Comparison of ENCODE assay signal across 7 mouse cellular contexts in the genomic region with DNA sequence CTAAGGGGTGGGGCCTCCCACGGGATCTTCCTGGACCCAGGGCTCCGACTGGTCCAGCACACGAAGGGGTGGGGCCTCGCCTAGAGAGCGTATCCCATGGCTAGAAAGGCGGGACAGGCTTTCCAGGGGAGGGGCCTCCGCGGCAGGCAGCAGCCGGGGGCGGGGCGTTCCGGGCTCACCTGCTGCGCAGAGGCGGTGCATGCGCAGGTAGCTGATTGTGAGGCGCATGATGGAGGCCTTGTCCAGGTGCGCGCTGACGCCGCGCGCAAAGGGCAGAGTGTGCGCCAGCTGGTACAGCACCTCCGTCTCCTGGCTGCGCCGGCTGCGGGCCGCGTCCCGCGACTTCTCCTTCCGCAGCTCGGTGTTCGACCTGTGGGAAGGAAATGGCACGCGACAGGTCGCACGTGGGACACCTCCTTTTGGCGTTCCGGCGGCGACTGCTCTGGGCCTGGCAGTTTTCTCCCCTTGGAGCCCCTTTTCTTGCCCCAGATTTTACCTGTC. TPM values are rescaled to one million over a fixed set of nuclear protein-coding genes. Genes with fewer than 3 reads are reported as not detected.
DNase-seq lines count a peak whose midpoint lies in the region; ATAC-seq and TF ChIP-seq lines count a peak whose summit lies in the region.

No protein-coding gene starts in this region.

- TF ChIP-seq POLR2A in bone marrow, adult 2 months (IDR thresholded peaks at IDR 0.05; ENCODE audit: borderline replicate concordance, control insufficient read depth, low read depth, low read length) = no peak; the same call in 1 of the 2 replicates

- intact Hi-C loops in left cerebral cortex, postnatal 4 days (cut with DNase I) = no loop called here

- H3K4me2 ChIP-seq in embryonic facial prominence, embryonic 11.5 days (ENCODE audit: low read depth, low read length) = peak overlapping the region; percentile 86
- H3K4me2 ChIP-seq in intestine, embryonic 16.5 days (ENCODE audit: low read depth, low read length) = peak overlapping the region; percentile 76
- H3K4me2 ChIP-seq in midbrain, embryonic 11.5 days = peak overlapping the region; percentile 71

- ATAC-seq in embryonic facial prominence, embryonic 11.5 days (replicated peaks; ENCODE audit: insufficient number of reproducible peaks, low FRiP score, low TSS enrichment, low read depth) = peak; percentile 58
- peak; percentile 58 for ATAC-seq in intestine, embryonic 16.5 days
- ATAC-seq in midbrain, embryonic 11.5 days (ENCODE audit: low FRiP score) = peak; percentile 70

- H3K4me1 ChIP-seq in bone marrow, adult 2 months (ENCODE audit: control insufficient read depth, insufficient read depth, low read length) = peaks cover 4% of the 10 kb centered on the region
- peaks cover 14% of the 10 kb centered on the region for H3K4me1 ChIP-seq in embryonic facial prominence, embryonic 11.5 days (ENCODE audit: control insufficient read depth, insufficient read depth, low read length)
- H3K4me1 ChIP-seq in intestine, embryonic 16.5 days (ENCODE audit: control insufficient read depth, insufficient read depth, low read length) = peaks cover 31% of the 10 kb centered on the region
- H3K4me1 ChIP-seq in midbrain, embryonic 11.5 days (ENCODE audit: control insufficient read depth, insufficient read depth, low read length) = peaks cover 14% of the 10 kb centered on the region

- H3K36me3 ChIP-seq in embryonic facial prominence, embryonic 11.5 days (replicated peaks; ENCODE audit: control insufficient read depth, insufficient read depth, low read depth, low read length) = no peaks in the 10 kb centered on the region
- peaks cover 18% of the 10 kb centered on the region for H3K36me3 ChIP-seq in intestine, embryonic 16.5 days (ENCODE audit: control insufficient read depth, insufficient read depth, low read length)
- H3K36me3 ChIP-seq in midbrain, embryonic 11.5 days (ENCODE audit: control insufficient read depth, insufficient read depth, low read length) = no peaks in the 10 kb centered on the region

- H3K9ac ChIP-seq in embryonic facial prominence, embryonic 11.5 days (replicated peaks; ENCODE audit: low read length) = peak overlapping the region; percentile 54
- peak overlapping the region; percentile 77 for H3K9ac ChIP-seq in intestine, embryonic 16.5 days (ENCODE audit: low read depth, low read length)
- peak overlapping the region; percentile 44 for H3K9ac ChIP-seq in midbrain, embryonic 11.5 days (ENCODE audit: low read length)

- TF ChIP-seq CTCF in bone marrow, adult 2 months (IDR thresholded peaks at IDR 0.05; ENCODE audit: control insufficient read depth, insufficient read depth, low read length) = no peak

- no peaks in the 10 kb centered on the region for H3K27me3 ChIP-seq in embryonic facial prominence, embryonic 11.5 days (ENCODE audit: control insufficient read depth, insufficient read depth, low read length)
- H3K27me3 ChIP-seq in intestine, embryonic 16.5 days (replicated peaks; ENCODE audit: control insufficient read depth, insufficient read depth, low read length) = no peaks in the 10 kb centered on the region
- peaks cover 2% of the 10 kb centered on the region for H3K27me3 ChIP-seq in midbrain, embryonic 11.5 days (ENCODE audit: control insufficient read depth, insufficient read depth, low read length)

- 1% methylated on average over 42 of the region's 42 CpGs for WGBS in bone marrow, adult 2 months
- under 1% methylated on average over 42 of the region's 42 CpGs for WGBS in embryonic facial prominence, embryonic 11.5 days
- 0% methylated on average over 39 of the region's 42 CpGs for WGBS in intestine, embryonic 16.5 days
- 1% methylated on average over 42 of the region's 42 CpGs for WGBS in midbrain, embryonic 11.5 days

- peak; percentile 83 for DNase-seq in embryonic facial prominence, embryonic 11.5 days (ENCODE audit: low spot score)
- peak; percentile 33 for DNase-seq in gonadal fat pad, adult 2 months (ENCODE audit: low read depth)
- peak; percentile 71 for DNase-seq in left cerebral cortex, postnatal 4 days
- peak; percentile 88 for DNase-seq in midbrain, embryonic 11.5 days (ENCODE audit: low spot score, missing footprints)
- DNase-seq in spleen, postnatal 10 days (ENCODE audit: low spot score in 2 of 2) = peak; percentile 72 to 86

- peak overlapping the region; percentile 30 for H3K27ac ChIP-seq in bone marrow, adult 2 months (ENCODE audit: control insufficient read depth, insufficient read depth, low read depth, low read length, poor library complexity)
- peak overlapping the region; percentile 63 for H3K27ac ChIP-seq in embryonic facial prominence, embryonic 11.5 days (replicated peaks; ENCODE audit: low read depth, low read length)
- H3K27ac ChIP-seq in intestine, embryonic 16.5 days (ENCODE audit: low read length) = peak overlapping the region; percentile 98
- no peak overlapping the region for H3K27ac ChIP-seq in midbrain, embryonic 11.5 days (ENCODE audit: low read depth, low read length)

- H3K4me3 ChIP-seq in bone marrow, adult 2 months (replicated peaks; ENCODE audit: control insufficient read depth, low read depth, low read length) = peak overlapping the region; percentile 61
- H3K4me3 ChIP-seq in embryonic facial prominence, embryonic 11.5 days (ENCODE audit: low read depth, low read length) = peak overlapping the region; percentile 39
- peak overlapping the region; percentile 60 for H3K4me3 ChIP-seq in intestine, embryonic 16.5 days (ENCODE audit: low read length)
- peak overlapping the region; percentile 39 for H3K4me3 ChIP-seq in midbrain, embryonic 11.5 days (ENCODE audit: low read depth, low read length)

- no peaks in the 10 kb centered on the region; the same call in 1 of the 2 replicates for H3K9me3 ChIP-seq in embryonic facial prominence, embryonic 11.5 days (replicated peaks; ENCODE audit: control insufficient read depth, low read length)
- no peaks in the 10 kb centered on the region for H3K9me3 ChIP-seq in intestine, embryonic 16.5 days (ENCODE audit: control insufficient read depth, low read length)
- H3K9me3 ChIP-seq in midbrain, embryonic 11.5 days (ENCODE audit: control insufficient read depth, low read length) = peaks cover 5% of the 10 kb centered on the region; the same call in 1 of the 2 replicates

RNA-seq across cellular contexts. Expression of gene Hif3a, which starts 6.1 kb away (rescaled TPM):
- polyA plus RNA-seq in bone marrow, adult 2 months (2011; ENCODE audit: insufficient read depth, insufficient read length, low replicate concordance, missing spikeins) = 1.8 and 3.3 TPM in 2 replicates
- 6.7 TPM in 2 replicates for polyA plus RNA-seq in embryonic facial prominence, embryonic 11.5 days (2014; fragmentation: Nextera tagmentation; extraction: Ambion mirVana)
- polyA plus RNA-seq in gonadal fat pad, adult 2 months (2012; rRNA removed) = 5.2 and 7.9 TPM in 2 replicates
- polyA plus RNA-seq in intestine, embryonic 16.5 days (2015; fragmentation: Nextera tagmentation; extraction: Ambion mirVana) = 72.7 and 87.8 TPM in 2 replicates
- 1 to 10 TPM; 6.7 to 7.9 TPM for total RNA-seq in left cerebral cortex, postnatal 4 days (2021)
- 3.9 and 5.2 TPM in 2 replicates for polyA plus RNA-seq in midbrain, embryonic 11.5 days (2014; fragmentation: Nextera tagmentation; extraction: Ambion mirVana)

RNA-seq across cellular contexts. Expression of gene Psg16, which starts 17.7 kb away (rescaled TPM):
- 1.1 and 1.6 TPM in 2 replicates for polyA plus RNA-seq in bone marrow, adult 2 months (2011; ENCODE audit: insufficient read depth, insufficient read length, low replicate concordance, missing spikeins)
- 0.10 and 0.11 TPM in 2 replicates for polyA plus RNA-seq in embryonic facial prominence, embryonic 11.5 days (2014; fragmentation: Nextera tagmentation; extraction: Ambion mirVana)
- polyA plus RNA-seq in gonadal fat pad, adult 2 months (2012; rRNA removed) = 0.15 TPM in 1 of 2 replicates, not detected in the other
- 0.48 and 0.73 TPM in 2 replicates for polyA plus RNA-seq in intestine, embryonic 16.5 days (2015; fragmentation: Nextera tagmentation; extraction: Ambion mirVana)
- total RNA-seq in left cerebral cortex, postnatal 4 days (2021) = 1 to 10 TPM; 5.2 to 6.8 TPM
- 0.10 and 0.22 TPM in 2 replicates for polyA plus RNA-seq in midbrain, embryonic 11.5 days (2014; fragmentation: Nextera tagmentation; extraction: Ambion mirVana)

RNA-seq across cellular contexts. Expression of gene Ppp5c, which starts 28.4 kb away (rescaled TPM):
- polyA plus RNA-seq in bone marrow, adult 2 months (2011; ENCODE audit: insufficient read depth, insufficient read length, low replicate concordance, missing spikeins) = 30.6 and 70.5 TPM in 2 replicates
- polyA plus RNA-seq in embryonic facial prominence, embryonic 11.5 days (2014; fragmentation: Nextera tagmentation; extraction: Ambion mirVana) = 100 and 102 TPM in 2 replicates
- polyA plus RNA-seq in gonadal fat pad, adult 2 months (2012; rRNA removed) = 103 and 120 TPM in 2 replicates
- 83.7 and 88.3 TPM in 2 replicates for polyA plus RNA-seq in intestine, embryonic 16.5 days (2015; fragmentation: Nextera tagmentation; extraction: Ambion mirVana)
- total RNA-seq in left cerebral cortex, postnatal 4 days (2021) = 100 to 1,000 TPM; 110 to 120 TPM
- polyA plus RNA-seq in midbrain, embryonic 11.5 days (2014; fragmentation: Nextera tagmentation; extraction: Ambion mirVana) = 101 and 108 TPM in 2 replicates

Comparison
In these comparisons a context has a peak if more than half of its experiments do, and no peak if none do; other contexts are left out.
1. DNase-seq: peak in every context shown above with its lines; median percentile 88 in midbrain, embryonic 11.5 days; 83 in embryonic facial prominence, embryonic 11.5 days; 79 in spleen, postnatal 10 days; 71 in left cerebral cortex, postnatal 4 days; 33 in gonadal fat pad, adult 2 months.